Mouse (Mus musculus) testis, postnatal 14 days (tissue): Measurements from ENCODE around the gene Ubqln1.

ENCODE experiments used
- DNase-seq: peaks from one replicate; pipeline ENCODE4 v3.0.0; 2021; ENCODE audit warnings: low spot score

Ubqln1 gene

DNA sequence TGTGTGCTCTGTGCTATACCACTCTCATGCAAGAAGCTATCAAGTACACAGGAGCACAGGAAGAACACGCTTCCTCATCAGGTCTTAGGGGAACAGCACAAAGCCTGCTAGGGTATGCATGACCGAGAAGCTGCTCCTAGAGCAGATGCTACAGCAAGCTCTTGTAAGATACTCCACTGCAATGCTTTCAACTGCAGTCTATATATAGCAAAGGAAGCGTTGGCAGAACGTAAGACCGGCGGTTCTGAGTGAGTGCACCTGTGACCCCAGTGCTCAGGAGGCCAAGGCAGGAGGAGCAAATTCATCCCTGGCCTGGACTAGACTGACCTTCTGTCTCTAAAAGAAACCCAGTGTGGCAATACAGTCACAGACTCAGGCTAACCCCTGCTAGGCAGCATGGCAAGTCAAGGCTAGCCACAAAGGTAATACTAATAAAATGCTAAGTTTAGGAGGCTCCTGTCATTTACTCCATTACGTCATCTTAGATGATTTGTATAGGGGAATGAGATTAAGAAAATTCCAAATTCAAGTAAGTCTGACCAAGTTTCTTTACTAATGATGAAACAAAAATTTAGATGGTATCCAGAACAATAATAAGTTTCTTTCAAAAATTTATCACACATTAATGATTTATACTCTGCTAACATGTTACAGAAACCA lies 17.3 kb downstream of the Ubqln1 start:
- no peak for DNase-seq

DNA sequence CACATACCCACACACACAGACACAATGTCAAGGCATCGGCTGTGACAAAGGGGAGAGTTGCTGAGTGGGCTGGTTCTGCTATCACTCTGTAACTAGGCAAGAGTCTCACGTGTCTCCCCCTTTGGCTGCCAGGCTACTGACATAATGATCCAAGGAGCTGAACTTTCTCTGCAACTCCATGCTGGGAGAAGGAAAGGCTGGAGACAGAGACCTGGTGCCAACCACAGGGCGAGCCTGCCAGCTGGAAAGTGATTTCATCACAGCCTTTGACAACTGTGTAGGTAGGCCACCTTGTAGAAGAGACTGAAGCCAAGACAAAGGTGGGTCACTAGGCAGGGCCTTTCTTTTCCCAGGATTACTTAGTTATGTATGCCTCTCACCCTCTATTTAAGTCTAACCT lies 18.2 kb downstream of the Ubqln1 start:
- no peak for DNase-seq

GRCm38 (mm10) chr13:58194908-58195307 lies 20.5 kb downstream of the Ubqln1 start:
- DNase-seq: no peak

DNA sequence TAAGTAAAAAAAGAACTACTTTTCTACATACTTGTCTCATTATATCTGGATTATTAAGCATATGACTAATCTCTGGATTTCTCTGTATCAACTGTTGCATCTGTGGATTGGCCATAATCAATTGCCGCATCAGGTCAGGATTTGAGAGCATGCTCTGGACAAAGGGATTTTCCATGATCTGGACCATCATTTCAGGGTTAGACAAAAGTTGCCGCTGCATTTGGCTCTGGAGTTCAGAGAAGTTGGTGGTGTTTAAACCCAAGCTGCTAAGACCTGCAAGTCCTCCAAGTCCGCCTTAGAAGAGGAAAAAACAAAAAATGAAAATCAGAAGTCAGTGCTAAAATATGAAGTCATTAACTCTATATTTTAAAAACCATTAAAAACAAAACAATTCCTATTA lies 22.2 kb downstream of the Ubqln1 start:
- no peak for DNase-seq

DNA sequence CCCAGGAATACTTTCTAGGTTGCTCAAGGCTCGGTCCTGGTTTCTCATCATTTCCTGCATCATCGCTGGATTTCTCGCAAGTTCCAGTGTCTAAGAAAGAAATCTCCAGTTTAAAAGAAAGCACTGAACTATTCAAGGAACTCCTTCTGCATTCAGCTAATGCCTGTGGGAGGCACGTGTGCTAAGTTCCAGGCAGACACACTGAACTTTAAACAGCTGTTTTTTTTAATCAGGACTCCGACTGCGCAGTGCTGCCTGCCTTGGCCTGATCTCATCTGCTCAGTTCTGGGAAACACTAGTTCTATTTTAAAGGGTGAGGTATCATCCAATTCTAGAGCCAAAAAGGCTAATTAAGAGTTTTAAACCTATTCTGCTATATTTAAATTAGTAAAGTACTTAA lies 23.3 kb downstream of the Ubqln1 start:
- no peak for DNase-seq

DNA sequence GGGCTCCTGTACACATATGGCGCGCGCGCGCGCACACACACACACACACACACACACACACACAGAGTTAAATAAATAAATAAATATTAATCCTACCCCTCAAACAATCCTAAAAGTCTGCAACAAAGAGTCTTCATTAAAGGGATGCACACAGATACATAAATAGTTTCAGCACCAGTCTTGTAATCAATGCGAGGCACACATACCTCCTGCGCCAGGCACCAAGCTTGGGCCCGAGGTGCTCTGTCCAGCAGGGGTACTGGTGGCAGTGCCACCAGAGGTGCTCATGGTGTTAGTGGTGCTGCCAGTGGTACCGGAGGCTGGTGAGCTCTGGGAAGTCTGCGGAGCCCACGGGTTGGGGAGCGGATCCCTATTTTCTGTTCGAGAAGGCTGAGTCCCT lies 23.9 kb downstream of the Ubqln1 start:
- DNase-seq: no peak

GRCm38 (mm10) chr13:58189473-58189872 lies 26.0 kb downstream of the Ubqln1 start:
- no peak for DNase-seq

GRCm38 (mm10) chr13:58188412-58188811 lies 27.0 kb downstream of the Ubqln1 start:
- DNase-seq: peak; percentile 71

DNA sequence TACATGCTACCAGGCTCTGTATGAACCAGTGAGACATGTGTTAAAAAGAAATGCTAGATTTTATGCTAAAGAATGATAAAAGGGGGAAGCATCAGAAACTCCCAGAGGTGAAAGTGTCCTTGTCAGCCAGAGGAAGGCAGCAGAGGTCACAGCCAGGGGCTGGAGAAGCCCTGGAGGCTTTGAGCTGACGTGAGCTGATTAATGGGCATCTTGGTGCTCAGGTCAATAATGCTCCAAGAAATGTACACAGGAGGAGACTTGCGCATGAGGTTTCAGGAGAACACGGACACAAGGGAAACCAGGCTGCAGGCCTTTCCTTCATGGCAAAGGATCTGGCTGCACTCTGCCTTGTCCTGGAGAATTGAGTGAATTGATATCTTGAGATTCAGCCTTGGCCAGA lies 27.7 kb downstream of the Ubqln1 start:
- no peak for DNase-seq

DNA sequence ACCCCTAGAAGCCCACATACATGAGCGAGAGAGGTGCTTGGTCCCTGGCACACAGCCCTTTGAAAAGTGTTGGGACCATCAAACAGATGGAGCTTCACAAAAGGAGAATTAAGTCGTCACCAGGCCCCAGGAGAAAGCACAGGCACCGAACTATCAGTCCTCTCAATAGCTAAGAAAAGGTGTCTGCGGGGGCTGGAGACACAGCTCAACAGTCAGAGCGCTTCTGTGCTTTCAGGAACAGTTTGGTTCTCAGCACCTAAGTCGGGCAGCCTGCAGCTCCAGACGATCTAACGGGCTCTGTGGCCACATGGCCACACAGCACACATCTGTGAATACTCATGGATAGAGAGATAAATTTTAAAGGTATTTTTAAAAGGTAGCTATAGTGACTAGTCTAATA lies 29.2 kb downstream of the Ubqln1 start:
- no peak for DNase-seq

GRCm38 (mm10) chr13:58184111-58184510 lies 31.3 kb downstream of the Ubqln1 start:
- DNase-seq: no peak

DNA sequence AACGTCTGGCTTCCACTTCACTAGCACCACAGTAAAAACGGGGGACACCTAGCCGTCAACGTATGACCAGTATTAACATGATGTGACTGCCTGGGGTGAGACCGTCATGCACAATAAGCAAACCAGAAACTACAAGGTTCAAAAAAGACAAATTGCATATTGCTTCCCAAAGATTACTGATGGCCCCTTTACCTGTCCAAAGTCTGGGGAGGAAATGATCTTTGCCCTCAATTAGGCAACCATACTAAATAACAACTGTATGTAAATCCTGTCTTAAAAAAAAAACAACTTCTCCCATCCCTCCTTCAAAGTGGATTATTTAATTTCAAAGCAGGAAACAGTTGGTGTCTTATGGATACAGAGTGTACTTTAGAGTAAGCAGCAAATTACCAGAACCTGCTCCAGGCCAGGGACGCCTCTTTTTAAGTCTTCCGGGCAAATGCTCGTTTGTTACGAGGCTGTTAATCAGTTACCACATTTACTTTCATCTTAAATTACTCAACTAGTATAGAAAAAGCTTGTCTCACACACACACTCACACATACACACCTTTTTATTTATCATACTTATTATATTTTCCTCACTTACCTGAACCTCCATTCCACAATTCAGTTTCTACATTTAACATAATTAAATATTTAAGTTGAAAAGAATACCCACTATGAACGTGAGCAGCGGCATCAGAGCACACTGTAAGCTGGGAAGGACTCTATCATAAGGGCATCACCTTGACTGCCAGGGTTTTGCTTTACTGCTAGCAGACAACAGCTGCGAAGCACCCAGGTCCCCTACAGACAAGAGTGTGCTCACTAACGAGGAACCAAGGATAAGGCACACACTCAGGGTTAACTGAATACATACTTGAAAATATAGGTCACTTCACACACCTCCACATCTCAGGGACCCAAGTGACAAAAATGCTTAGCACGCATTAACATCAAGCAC lies 33.6 kb downstream of the Ubqln1 start:
- DNase-seq: no peak

- peak; percentile 100 for DNase-seq
Measured at GRCm38 (mm10) chr13:58177511-58178208, 37.8 kb downstream of the Ubqln1 start.

DNA sequence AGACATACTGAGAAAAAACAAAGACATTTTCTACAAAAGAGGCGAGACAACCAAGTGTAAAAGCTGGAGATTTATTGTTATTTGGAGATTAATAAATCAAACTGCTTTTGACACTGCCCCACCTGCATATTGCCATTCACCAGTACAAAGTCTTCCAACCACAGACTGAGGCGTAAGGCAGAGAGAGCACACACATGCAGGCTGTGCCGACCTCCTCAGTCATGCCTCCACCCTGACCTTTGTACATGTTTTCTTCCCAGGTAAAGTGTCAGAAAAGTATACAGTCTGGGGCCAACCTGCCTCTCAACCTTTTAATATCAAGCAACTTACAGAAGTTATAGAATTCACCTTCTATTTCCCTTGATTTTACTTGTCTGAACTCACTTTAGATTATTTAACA lies 39.3 kb downstream of the Ubqln1 start:
- DNase-seq: no peak

DNA sequence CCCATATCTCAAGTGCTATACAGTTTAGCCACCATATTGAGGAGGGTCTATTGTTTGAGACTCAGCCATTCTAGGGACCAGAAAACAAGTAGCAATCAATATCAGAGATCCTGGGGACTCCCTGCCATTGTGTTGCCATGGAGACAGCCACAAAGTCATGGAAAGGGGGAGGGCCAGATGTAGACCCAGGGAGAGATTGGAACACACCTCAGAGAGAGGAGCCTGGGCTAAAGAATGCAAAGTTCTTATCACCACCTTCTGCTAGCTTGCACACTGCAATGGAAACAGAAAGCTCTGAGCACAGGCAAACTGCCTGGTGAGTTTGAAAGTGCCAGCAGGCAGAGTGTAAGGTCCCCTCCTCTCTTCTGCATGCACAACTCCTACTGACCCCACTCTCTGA lies 47.3 kb downstream of the Ubqln1 start:
- DNase-seq: no peak

DNA sequence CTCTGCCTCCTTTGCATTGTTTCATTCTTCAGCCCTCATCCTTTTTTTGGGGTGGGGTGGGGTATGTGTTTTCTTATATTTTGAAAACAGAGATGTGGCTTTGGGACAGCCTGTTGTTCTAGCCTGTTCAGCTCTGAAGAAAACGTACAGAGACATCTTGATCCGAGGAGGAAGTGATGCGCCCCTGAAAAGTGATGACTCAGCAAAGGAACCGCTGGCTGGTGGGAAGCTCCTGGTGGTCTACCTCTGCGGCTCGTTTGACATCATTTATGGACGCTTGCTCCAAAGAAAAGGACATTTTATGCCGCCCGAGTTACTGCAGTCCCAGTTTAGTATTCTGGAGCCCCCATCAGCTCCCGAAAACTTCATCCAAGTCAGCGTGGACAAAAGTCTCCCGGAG lies 52.1 kb downstream of the Ubqln1 start:
- DNase-seq: no peak

DNA sequence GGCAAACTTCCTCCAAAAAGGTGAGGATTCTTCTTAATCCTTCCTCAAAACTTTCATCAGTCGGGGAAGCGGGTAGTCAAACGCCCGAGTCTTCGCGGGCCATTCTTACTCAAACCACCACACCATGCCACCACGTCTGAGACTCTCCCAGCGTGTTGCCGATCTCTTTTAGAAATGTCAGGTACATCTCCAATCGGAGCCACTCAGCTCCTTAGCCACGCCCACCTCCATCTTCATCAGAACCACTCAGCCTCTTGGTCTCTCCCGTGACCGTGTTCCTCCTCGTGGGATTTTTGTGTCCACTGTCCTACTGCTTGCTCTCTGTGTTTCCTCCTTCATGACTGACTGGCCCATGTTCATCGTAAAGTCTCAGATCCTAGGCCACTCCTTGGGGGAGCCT lies 54.7 kb downstream of the Ubqln1 start:
- peak; percentile 83 for DNase-seq

GRCm38 (mm10) chr13:58158099-58158912 lies 57.1 kb downstream of the Ubqln1 start:
- DNase-seq: peak; percentile 81

DNA sequence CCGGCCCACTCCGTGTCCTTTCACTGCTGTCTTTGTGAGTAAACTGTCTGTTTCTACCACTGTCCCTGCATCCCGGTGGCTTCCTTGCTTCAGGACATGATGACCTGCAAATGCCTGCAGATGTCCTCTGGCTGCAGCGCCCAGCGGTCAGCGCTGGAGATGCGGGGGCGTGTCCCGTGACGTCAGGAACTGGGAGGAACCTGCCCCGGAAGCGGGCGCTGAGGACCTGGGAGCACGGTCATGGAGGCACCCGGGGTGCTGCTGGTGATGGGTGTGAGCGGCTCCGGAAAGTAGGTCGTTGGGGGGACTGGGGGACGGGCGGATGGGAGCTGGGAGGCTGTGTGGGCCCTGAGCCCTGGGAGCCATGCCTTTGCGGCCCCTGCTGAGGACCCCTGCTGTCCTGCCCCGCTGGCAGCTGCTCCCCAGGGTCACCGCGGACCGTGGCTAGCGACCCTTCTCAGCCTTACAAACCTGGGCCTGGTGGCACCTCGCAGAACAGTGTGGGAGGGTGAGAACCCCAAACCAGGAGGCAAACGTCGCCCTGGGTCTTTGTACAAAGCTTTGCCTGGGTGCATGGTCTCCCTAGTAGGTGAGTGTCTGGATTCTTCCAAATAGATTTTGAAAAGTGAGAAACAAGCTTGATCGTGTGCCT lies 57.9 kb downstream of the Ubqln1 start, which contains the start of gene Idnk:
Idnk (plus strand) TSS at position 203 of the 652 bp plus-strand sequence.
- peak; percentile 85 for DNase-seq

GRCm38 (mm10) chr13:58157036-58157435 lies 58.4 kb downstream of the Ubqln1 start:
- DNase-seq: no peak

GRCm38 (mm10) chr13:58156031-58156430 lies 59.4 kb downstream of the Ubqln1 start:
- DNase-seq: no peak
